Mouse (Mus musculus): ENCODE measurements around the gene Zfp697. TPM values are rescaled to one million over a fixed set of nuclear protein-coding genes. Genes with fewer than 3 reads are reported as not detected.
"Not testable (repeated sequence)": the region's sequence is repeated elsewhere in the genome, so short reads cannot be mapped to it uniquely, and the experiment has no call there.

Zfp697 gene
- 7.9 and 8.0 TPM in 2 replicates for polyA plus RNA-seq (2015; fragmentation: Nextera tagmentation; extraction: Ambion mirVana)

DNA sequence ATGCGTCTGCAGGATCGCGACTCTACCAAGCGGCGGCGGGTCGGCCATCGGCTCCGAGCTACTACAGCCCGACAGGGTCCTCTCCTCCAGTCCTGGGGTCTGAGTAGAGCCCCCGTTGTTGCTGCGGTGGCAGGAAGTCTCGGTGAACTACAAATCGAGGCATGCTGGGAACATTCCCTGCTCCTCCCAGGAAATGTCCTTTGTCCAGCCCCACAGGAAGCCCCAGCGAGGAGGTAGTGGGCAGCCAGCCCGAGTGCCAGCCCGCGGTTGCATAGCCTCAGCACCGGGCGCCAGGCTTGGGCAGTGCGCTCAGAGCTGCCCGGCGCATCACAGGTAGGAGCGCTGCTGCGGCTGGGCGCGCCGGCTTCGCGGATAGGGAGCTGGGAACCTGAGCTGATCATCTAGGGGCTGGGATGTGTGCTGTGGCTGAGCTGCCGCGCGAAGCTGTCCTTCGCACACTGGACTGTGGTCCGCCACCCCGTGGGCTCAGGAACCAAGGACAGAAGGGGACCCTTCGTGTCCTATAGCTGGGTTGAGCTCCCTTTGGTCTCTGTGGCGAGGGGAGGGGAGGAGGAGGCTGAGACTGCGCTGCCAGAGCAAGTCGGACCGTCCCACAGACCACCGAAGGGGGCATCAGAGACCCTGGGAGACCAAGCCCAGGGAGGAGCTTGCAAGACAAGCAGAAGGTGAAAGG lies at the start of gene Zfp697:
TSS of gene Zfp697 (plus strand) at position 216 of the 694 bp plus-strand sequence.
- Histone ChIP-seq H3K9me3 (no peaks in the 10 kb centered on the region), H3K4me3 (peak within 1 kb of the TSS; percentile 61), H3K9ac (peak within 1 kb of the TSS; percentile 66), H3K27ac (peak within 1 kb of the TSS; percentile 49), H3K4me2 (peak within 1 kb of the TSS; percentile 88), H3K36me3 (no peaks in the 10 kb centered on the region), H3K27me3 (no peaks in the 10 kb centered on the region), H3K4me1 (peaks cover 19% of the 10 kb centered on the region)
- 1% methylated on average over 42 of the region's 42 CpGs for WGBS
- peak; percentile 89 for ATAC-seq (ENCODE audit: borderline replicate concordance, extremely low read depth, low FRiP score, low TSS enrichment)

DNA sequence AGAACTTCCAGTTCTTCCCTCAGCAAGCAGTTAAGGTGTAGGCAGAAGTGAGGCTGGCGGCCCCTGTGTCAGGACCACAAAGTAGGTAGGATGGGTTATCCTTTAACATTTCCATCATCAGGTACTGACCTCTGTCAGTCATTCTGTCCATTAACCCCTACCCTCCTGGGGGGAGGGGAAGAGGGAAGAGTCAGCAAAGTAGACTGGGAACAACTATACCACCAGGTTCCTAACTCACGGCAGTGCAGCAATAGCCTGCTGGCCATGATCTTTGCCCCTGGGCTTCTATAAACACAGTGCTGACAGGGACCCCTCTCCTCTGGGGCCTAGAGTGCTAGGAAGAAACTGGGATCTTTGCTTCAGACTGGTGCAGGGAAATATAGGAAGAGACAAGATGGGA lies 48.3 kb upstream of the Zfp697 start:
- no peak for ATAC-seq (ENCODE audit: borderline replicate concordance, extremely low read depth, low FRiP score, low TSS enrichment)

DNA sequence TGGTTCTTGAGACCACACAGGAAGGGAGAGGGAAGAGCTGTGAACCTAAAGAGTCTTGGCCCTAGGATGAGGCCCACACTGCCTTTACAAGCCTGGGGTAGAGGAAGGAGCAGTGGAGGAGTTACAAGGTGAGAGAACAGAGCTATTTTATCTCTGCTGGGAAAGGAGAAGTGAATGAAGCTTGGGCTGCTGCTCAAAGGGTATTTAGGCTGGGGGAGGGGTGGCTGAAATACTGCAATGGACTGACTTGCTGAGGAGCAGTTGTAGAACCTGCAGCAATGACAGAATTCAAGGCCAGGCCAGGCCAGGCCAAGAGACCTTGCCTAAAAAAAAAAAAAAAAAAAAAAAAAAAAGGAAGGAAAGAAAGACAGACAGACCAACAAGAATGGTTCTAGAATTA lies 46.9 kb upstream of the Zfp697 start:
- no peak for ATAC-seq (ENCODE audit: borderline replicate concordance, extremely low read depth, low FRiP score, low TSS enrichment)
- H3K9me3 ChIP-seq: no peaks in the 10 kb centered on the region
- no peaks in the 10 kb centered on the region for H3K27me3 ChIP-seq
- peaks cover 24% of the 10 kb centered on the region for H3K4me1 ChIP-seq
- peaks cover 10% of the 10 kb centered on the region; the same call in 1 of the 2 replicates for H3K36me3 ChIP-seq
- no peak overlapping the region for H3K9ac ChIP-seq
- H3K4me3 ChIP-seq: no peak overlapping the region
- no peak overlapping the region for H3K27ac ChIP-seq
- H3K4me2 ChIP-seq: no peak overlapping the region

More for the DNA sequence above, 48.3 kb upstream of the Zfp697 start:
- Histone ChIP-seq H3K27me3 (no peaks in the 10 kb centered on the region), H3K4me1 (peaks cover 24% of the 10 kb centered on the region), H3K4me2 (no peak overlapping the region), H3K27ac (no peak overlapping the region), H3K4me3 (no peak overlapping the region), H3K9me3 (no peaks in the 10 kb centered on the region), H3K36me3 (peaks cover 10% of the 10 kb centered on the region; the same call in 1 of the 2 replicates), H3K9ac (no peak overlapping the region)
- 73% methylated on average over 2 of the region's 2 CpGs for WGBS

DNA sequence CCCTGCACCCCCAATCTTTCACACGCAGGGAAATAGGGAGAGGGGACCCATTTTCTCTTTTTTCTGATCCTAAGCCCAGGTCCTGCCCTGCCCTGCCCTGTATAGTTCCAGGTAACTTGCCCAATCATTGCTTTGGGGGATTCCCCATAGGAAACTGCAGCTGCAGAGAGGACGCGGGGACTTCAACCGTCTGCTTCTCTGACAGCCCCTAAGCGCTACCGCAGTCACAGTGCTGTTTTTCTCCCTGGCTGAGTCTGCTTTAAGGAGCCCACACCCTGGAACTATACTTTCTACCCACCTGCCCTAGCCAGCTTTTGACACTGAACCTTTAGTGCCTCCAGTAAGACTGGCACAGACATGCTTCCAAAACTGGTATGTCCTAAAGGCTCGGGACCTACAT lies 46.4 kb upstream of the Zfp697 start:
- 79% methylated on average over 7 of the region's 7 CpGs for WGBS
- no peaks in the 10 kb centered on the region for H3K9me3 ChIP-seq

DNA sequence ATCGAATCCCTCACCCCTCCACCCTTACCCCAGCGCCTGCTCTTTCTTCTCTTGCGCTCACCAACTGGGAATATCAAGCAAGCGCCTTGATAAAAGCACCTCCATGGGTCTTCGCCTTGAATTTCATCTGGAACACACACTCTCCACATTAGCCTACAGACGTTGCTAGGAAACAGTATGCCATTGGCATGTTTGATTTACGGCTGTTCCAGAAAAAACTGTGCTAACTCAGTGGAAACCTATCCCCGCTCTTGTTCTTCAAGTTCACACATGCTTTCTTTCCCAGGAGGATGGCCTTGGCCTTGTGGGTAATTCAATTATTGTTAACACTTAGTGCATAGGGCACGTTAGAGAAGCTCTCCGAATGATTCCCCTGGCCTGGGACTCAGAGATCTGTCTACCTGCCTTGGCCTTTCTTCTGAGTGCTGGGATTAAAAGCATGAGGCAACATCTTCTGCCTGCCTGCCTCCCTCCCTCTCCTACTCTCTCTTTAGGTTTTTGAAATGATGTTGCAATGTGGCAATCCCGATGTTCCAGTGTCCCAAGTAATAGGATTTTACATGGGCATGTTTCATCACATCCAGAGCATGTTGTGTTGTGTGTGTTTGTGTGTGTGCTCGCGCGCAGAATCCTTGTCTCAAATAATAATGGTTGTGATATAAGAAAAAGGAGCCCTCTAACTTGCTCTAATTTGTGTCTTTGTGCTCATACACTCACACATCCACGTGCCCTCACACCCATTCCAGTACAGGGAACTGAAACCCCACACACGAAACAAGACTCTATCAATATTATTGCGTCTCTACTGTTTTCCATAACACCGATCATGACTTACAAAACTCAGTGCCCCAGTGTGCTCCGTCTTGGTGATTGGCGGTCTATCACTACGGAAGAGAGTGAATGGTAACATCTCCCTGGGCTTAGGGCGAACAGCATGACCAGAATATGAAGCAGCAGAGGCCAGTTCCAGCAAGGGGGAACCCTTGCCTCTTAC lies 45.3 kb upstream of the Zfp697 start:
- Histone ChIP-seq H3K27me3 (no peaks in the 10 kb centered on the region), H3K9me3 (no peaks in the 10 kb centered on the region), H3K4me2 (peak overlapping the region; percentile 78; the same call in 1 of the 2 replicates), H3K9ac (no peak overlapping the region), H3K4me1 (peaks cover 24% of the 10 kb centered on the region), H3K36me3 (peaks cover 3% of the 10 kb centered on the region; the same call in 1 of the 2 replicates), H3K4me3 (no peak overlapping the region), H3K27ac (peak overlapping the region; percentile 24; the same call in 1 of the 2 replicates)
- 73% methylated on average over 22 of the region's 22 CpGs for WGBS
- no peak for ATAC-seq (ENCODE audit: borderline replicate concordance, extremely low read depth, low FRiP score, low TSS enrichment)

More for the DNA sequence above, 46.4 kb upstream of the Zfp697 start:
- Histone ChIP-seq H3K4me3 (no peak overlapping the region), H3K4me2 (no peak overlapping the region), H3K36me3 (peaks cover 10% of the 10 kb centered on the region; the same call in 1 of the 2 replicates), H3K27me3 (no peaks in the 10 kb centered on the region), H3K4me1 (peaks cover 24% of the 10 kb centered on the region), H3K27ac (no peak overlapping the region), H3K9ac (no peak overlapping the region)
- ATAC-seq (ENCODE audit: borderline replicate concordance, extremely low read depth, low FRiP score, low TSS enrichment): no peak

DNA sequence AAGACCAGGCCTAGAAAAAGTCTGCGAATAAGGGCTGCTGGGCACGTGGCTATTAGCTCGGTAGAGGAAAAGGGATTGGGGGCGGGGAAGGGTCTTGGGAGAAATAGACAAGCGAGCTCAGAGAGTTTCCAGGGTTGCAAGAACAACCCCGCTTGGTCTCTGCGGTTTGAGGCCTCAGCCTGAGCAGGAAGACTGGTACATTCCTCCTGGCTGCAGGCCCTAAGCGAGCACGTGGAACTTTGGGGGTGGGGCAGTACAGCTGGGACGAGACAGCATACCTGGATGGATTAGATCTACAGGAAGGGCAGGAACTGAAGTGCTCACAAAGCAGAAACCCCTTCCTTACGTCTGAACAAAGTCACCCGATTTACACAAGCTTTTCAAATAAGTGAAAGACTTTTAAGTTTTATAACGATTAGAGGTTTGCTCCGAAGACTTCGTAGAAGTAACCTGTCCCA lies 43.6 kb upstream of the Zfp697 start:
- no peaks in the 10 kb centered on the region for H3K27me3 ChIP-seq
- H3K4me2 ChIP-seq: peak overlapping the region; percentile 78
- peak overlapping the region; percentile 37 for H3K9ac ChIP-seq
- H3K4me1 ChIP-seq: peaks cover 24% of the 10 kb centered on the region
- ATAC-seq (ENCODE audit: borderline replicate concordance, extremely low read depth, low FRiP score, low TSS enrichment): peak; percentile 49; the same call in 1 of the 2 replicates
- peak overlapping the region; percentile 48 for H3K4me3 ChIP-seq
- peak overlapping the region; percentile 74 for H3K27ac ChIP-seq
- H3K9me3 ChIP-seq: no peaks in the 10 kb centered on the region
- WGBS: 6% methylated on average over 15 of the region's 15 CpGs
- 0 out of 2 replicates have a peak, but pooled peaks cover 3% of the 10 kb centered on the region for H3K36me3 ChIP-seq

DNA sequence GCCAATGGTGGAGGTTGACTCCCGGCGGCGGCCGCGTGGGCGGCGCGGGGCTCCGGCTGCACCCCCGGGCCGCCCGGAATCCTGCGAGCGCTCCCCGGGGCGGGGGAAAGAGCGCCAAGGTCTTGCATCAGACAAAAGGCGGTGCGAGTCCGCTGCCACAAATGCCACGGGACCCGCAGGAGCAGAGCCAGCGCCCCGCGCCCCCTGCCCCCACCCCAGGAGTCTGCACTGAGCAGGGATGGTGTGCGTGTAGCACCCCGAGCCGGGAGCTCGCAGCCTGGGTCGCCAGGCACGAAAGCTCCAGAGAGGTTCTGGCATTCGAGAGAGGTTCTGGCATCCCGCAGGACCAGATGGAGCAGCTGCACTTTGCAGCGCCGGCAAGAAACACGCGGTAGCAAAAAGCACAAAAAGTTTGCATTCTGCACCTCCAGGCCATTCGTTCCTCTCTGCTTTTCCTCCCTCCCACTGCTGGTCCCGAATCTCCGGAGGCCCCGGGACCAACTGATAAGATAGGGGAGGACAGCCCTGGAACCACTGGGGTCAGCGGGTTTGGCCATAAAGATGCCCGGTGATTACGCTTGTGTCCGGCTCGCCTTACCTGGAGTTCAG lies 43.1 kb upstream of the Zfp697 start:
- peak; percentile 56; the same call in 1 of the 2 replicates for ATAC-seq (ENCODE audit: borderline replicate concordance, extremely low read depth, low FRiP score, low TSS enrichment)
- peak overlapping the region; percentile 48 for H3K4me3 ChIP-seq
- H3K27ac ChIP-seq: peak overlapping the region; percentile 74
- H3K4me1 ChIP-seq: peaks cover 24% of the 10 kb centered on the region
- no peaks in the 10 kb centered on the region for H3K27me3 ChIP-seq
- peak overlapping the region; percentile 37 for H3K9ac ChIP-seq
- H3K4me2 ChIP-seq: peak overlapping the region; percentile 78
- 0 out of 2 replicates have a peak, but pooled peaks cover under 1% of the 10 kb centered on the region for H3K36me3 ChIP-seq
- WGBS: 4% methylated on average over 45 of the region's 46 CpGs
- no peaks in the 10 kb centered on the region for H3K9me3 ChIP-seq

DNA sequence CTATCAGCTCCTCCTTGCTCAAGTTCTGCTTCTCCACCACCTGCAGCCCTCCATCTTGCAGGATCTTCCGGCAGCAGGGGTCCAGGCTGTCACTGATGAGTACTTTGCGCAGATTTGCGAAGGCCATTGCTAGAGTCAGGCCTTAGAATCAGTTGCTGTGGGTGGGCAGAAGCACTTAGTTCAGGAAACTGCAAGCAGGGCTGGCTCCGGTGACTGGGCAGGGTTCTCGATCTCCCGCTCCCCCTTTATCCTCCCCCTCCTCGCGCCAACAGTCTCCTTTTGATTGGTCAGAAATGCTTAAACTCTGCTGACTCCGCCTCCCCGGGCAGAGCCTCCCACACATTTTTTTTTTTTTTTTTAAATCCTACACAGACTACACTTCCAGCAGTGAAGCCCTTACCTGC lies 42.6 kb upstream of the Zfp697 start, which contains the start of gene Phgdh:
TSS of gene Phgdh (minus strand) at position 285 of the 404 bp plus-strand sequence.
- peak within 1 kb of the TSS; percentile 74 for H3K27ac ChIP-seq
- ATAC-seq (ENCODE audit: borderline replicate concordance, extremely low read depth, low FRiP score, low TSS enrichment): peak; percentile 85; the same call in 1 of the 2 replicates
- WGBS: 1% methylated on average over 10 of the region's 10 CpGs
- H3K4me2 ChIP-seq: peak within 1 kb of the TSS; percentile 78
- not testable (repeated sequence) for H3K27me3 ChIP-seq, H3K9me3 ChIP-seq, H3K36me3 ChIP-seq
- H3K4me1 ChIP-seq: peaks cover 24% of the 10 kb centered on the region
- H3K9ac ChIP-seq: peak within 1 kb of the TSS; percentile 37
- peak within 1 kb of the TSS; percentile 48 for H3K4me3 ChIP-seq

DNA sequence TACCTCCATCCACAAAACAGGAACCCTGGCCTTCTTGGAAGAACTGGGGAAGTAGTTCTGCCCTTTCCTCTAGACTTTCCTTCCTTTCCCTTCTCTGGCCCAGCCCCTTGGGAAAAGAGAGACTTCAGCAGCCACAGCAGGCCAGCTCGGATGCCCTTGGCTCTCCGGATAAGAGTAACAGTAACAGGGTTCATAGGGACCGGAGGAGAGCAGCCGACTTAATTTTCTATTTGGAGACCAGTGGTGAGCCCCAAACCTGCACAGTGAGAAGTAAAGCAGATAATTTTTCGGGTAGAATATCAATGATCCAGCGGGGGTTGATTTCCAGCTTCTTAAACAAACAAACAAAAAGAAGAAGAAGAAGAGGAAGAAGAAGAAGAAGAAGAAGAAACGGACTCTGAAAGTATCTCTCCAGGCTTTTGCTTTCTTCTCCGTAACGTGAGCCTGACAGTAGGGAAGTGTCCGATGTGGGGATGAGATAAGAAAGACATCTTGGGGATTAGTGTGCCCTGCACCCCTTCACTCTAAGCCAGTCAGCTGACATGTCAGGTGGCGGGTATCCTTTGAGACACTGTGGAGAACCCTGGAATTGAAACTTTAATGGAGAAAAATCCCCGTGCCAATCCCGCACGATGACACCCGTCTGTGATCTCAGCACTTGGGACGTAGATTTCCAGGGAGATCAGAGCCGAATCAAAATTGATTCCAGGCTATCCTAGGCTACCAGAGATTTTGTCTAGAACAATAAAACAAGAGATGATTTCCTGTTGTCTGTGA lies 41.3 kb upstream of the Zfp697 start:
- H3K4me3 ChIP-seq: no peak overlapping the region
- no peaks in the 10 kb centered on the region for H3K27me3 ChIP-seq
- WGBS: 71% methylated on average over 17 of the region's 17 CpGs
- H3K4me2 ChIP-seq: no peak overlapping the region
- no peaks in the 10 kb centered on the region for H3K36me3 ChIP-seq
- ATAC-seq (ENCODE audit: borderline replicate concordance, extremely low read depth, low FRiP score, low TSS enrichment): no peak
- peaks cover 23% of the 10 kb centered on the region for H3K4me1 ChIP-seq
- no peaks in the 10 kb centered on the region for H3K9me3 ChIP-seq
- no peak overlapping the region for H3K27ac ChIP-seq
- H3K9ac ChIP-seq: no peak overlapping the region

DNA sequence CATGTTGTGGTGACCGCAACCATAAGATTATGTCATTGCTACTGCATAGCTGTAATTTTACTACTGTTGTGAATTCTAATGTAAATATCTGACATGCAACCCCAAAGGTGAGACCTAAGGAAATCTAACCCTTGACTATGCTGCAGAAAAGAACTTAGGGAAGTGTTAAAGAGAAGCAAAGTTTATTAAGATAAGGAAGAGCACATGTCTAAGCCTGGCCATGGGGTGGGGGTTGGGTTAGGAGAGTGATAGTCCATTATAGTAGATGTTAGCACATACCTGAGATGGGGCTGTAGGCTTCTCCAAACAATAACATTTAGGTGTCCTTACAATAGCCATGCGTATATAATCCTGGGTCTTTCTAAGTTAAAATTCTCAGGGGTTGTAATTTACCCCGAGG lies 39.0 kb upstream of the Zfp697 start:
- H3K9ac ChIP-seq: no peak overlapping the region
- H3K4me2 ChIP-seq: no peak overlapping the region
- H3K4me1 ChIP-seq: peaks cover 4% of the 10 kb centered on the region
- no peaks in the 10 kb centered on the region for H3K27me3 ChIP-seq
- no peak overlapping the region for H3K27ac ChIP-seq
- H3K4me3 ChIP-seq: no peak overlapping the region
- no peaks in the 10 kb centered on the region for H3K9me3 ChIP-seq
- ATAC-seq (ENCODE audit: borderline replicate concordance, extremely low read depth, low FRiP score, low TSS enrichment): no peak
- WGBS: 80% methylated on average over 3 of the region's 3 CpGs
- no peaks in the 10 kb centered on the region for H3K36me3 ChIP-seq

DNA sequence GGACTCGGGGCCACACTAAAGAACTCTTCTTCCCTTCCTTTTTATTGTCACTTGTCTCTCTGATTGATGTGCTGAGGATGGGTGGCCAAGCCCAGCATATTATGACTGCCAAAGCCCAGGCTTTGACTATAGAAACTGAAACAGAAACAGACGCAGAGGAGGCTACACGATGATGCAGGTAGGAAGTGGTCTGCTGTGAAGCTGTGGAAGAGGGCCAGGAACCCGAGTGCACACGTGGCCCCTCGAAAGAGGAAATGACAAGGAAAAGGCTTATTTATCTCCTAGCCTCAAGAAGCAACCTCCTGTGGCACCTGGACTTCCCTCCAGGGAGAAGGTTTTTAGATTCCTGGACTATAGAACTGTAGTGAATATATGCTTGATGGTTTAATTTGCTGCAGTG lies 34.2 kb upstream of the Zfp697 start:
- ATAC-seq (ENCODE audit: borderline replicate concordance, extremely low read depth, low FRiP score, low TSS enrichment): no peak
- H3K4me1 ChIP-seq: no peaks in the 10 kb centered on the region
- H3K27me3 ChIP-seq: no peaks in the 10 kb centered on the region
- no peak overlapping the region for H3K4me2 ChIP-seq
- H3K9me3 ChIP-seq: no peaks in the 10 kb centered on the region
- no peak overlapping the region for H3K27ac ChIP-seq
- H3K4me3 ChIP-seq: no peak overlapping the region
- H3K9ac ChIP-seq: no peak overlapping the region
- no peaks in the 10 kb centered on the region for H3K36me3 ChIP-seq
- WGBS: 56% methylated on average over 6 of the region's 6 CpGs

Measured in lung, embryonic 15.5 days (tissue).